Mouse (Mus musculus) C2C12 (cell line): ENCODE results near the gene Serpina6. TPM values are rescaled to one million over a fixed set of nuclear protein-coding genes. Genes with fewer than 3 reads are reported as not detected.

Experiments
- H3K27me3 ChIP-seq: one replicate; pipeline ENCODE4 v1.6.1; 2011; ENCODE audit not compliant: control insufficient read depth, insufficient read depth, insufficient read length
- H3K36me3 ChIP-seq: one replicate; pipeline ENCODE4 v1.6.1; 2011; ENCODE audit not compliant: control insufficient read depth, insufficient read depth
- H3K4me3 ChIP-seq: one replicate; pipeline ENCODE4 v1.5.1; 2011; ENCODE audit warnings: mild to moderate bottlenecking, control low read depth; ENCODE audit not compliant: poor library complexity, insufficient read depth, severe bottlenecking
- H3K79me2 ChIP-seq: one replicate; pipeline ENCODE4 v1.6.1; 2011; ENCODE audit not compliant: control insufficient read depth, insufficient read depth
- H3K79me3 ChIP-seq: one replicate; pipeline ENCODE4 v1.6.1; 2011; ENCODE audit warnings: low read depth, control low read depth
- H3ac ChIP-seq: one replicate; pipeline ENCODE3; 2011; ENCODE audit warnings: low read depth; ENCODE audit not compliant: control insufficient read depth, insufficient read length
- CEBPB ChIP-seq: IDR thresholded peaks from one replicate; pipeline ENCODE4 v1.6.1; 2011; ENCODE audit warnings: low read depth, mild to moderate bottlenecking, control low read depth, moderate library complexity
- CTCF ChIP-seq: IDR thresholded peaks from one replicate; pipeline ENCODE4 v1.5.1; 2011; ENCODE audit not compliant: control insufficient read depth, insufficient read depth, insufficient read length
- FOSL1 ChIP-seq: IDR thresholded peaks from one replicate; pipeline ENCODE4 v1.8.0; 2011; ENCODE audit warnings: mild to moderate bottlenecking, low read length; ENCODE audit not compliant: poor library complexity, insufficient read depth, severe bottlenecking
- MAX ChIP-seq: IDR thresholded peaks from one replicate; pipeline ENCODE4 v1.6.1; 2011; ENCODE audit warnings: mild to moderate bottlenecking, control low read depth
- MYOD1 ChIP-seq: IDR thresholded peaks from one replicate; pipeline ENCODE4 v1.6.1; 2011; ENCODE audit warnings: low read depth; ENCODE audit not compliant: control insufficient read depth, insufficient read length
- MYOG ChIP-seq: IDR thresholded peaks from one replicate; pipeline ENCODE4 v1.6.1; 2011; ENCODE audit not compliant: control insufficient read depth, insufficient read length; ENCODE audit errors: extremely low read depth
- USF1 ChIP-seq: IDR thresholded peaks from one replicate; pipeline ENCODE4 v1.6.1; 2011; ENCODE audit warnings: low read depth, mild to moderate bottlenecking, control low read depth, moderate library complexity
- polyA plus RNA-seq: library from polyadenylated mRNA; unstranded; fragments of >200 nt; fragmentation: generic; extraction: Trizol; gene quantifications from one replicate; pipeline ENCODE4 v1.2.1, GENCODE M21; 2012; ENCODE audit warnings: missing spikeins

The Serpina6 gene
- polyA plus RNA-seq, 1 experiment = 0.06 TPM

DNA sequence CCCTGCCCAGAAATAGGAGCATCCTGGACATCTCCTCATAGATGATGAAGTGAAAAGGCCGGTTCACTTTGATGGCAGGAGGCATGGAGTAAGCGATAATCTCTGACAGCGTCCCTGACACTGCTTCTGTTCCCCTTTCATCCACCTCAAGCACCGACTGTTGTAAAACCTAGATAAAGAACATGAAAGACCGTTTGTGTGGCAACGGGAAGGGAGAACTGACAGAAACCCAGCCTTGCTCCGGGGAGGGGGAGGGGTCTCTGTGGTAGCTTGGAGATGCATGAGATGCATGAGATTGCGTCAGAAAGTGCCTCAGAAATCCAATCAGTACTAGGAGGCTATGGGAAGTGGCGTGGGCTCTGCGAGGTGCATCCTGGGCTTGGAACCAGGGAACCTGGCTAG lies 40.2 kb downstream of the Serpina6 start:
- no peaks in the 10 kb centered on the region for H3K36me3 ChIP-seq
- no peak overlapping the region for H3K4me3 ChIP-seq
- H3ac ChIP-seq = no peak overlapping the region
- no peak for TF ChIP-seq MYOG
- no peak for TF ChIP-seq CEBPB
- TF ChIP-seq MAX = no peak
- TF ChIP-seq CTCF = no peak
- no peak for TF ChIP-seq FOSL1
- no peak for TF ChIP-seq MYOD1
- no peak for TF ChIP-seq USF1
- no peaks in the 10 kb centered on the region for H3K79me3 ChIP-seq
- H3K27me3 ChIP-seq = no peaks in the 10 kb centered on the region
- no peaks in the 10 kb centered on the region for H3K79me2 ChIP-seq

DNA sequence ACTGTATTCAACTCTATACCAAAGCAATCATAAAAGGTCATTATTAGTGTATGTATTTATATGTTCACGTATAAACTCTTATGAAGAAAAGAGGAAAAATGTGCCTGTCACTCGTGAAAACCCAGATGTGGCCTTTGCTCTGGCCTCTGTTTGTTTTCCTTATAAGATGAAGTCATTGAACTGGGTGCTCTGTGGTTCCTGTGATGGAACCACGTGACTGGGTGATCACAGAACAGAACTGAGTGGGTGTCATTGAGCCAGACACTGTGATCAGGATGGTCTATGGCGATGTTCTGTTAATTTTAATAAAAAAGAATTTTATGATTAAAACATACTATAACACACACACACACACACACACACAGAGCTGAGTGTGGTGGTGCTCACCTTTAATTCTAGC lies 41.3 kb downstream of the Serpina6 start:
- Histone ChIP-seq H3K27me3 (no peaks in the 10 kb centered on the region), H3K79me2 (no peaks in the 10 kb centered on the region), H3K36me3 (no peaks in the 10 kb centered on the region), H3K79me3 (no peaks in the 10 kb centered on the region), H3K4me3 (no peak overlapping the region), H3ac (no peak overlapping the region)
- TF ChIP-seq FOSL1 = no peak
- TF ChIP-seq MYOD1 = no peak
- no peak for TF ChIP-seq CEBPB
- no peak for TF ChIP-seq MAX
- no peak for TF ChIP-seq USF1
- no peak for TF ChIP-seq CTCF

DNA sequence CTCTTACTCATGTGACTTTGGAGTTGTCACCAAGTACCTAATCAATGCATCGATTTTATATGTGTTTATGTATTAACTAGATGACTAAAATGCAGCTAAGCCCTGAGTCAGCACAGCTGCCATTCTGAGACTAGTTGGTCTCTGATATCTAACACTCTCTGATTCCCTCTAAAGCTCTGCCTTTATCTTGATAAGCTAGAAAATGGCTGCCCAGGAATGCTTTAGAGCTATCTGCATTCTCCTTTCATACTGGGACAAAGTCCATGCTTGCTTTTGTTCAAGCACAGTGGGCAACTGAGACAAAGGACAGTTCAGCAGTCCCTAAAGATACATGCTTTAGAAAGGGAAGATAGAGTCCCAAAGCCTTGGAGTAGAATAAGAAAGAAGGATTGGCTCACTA lies 41.9 kb downstream of the Serpina6 start:
- Histone ChIP-seq H3K79me3 (no peaks in the 10 kb centered on the region), H3ac (no peak overlapping the region), H3K27me3 (no peaks in the 10 kb centered on the region), H3K36me3 (no peaks in the 10 kb centered on the region), H3K4me3 (no peak overlapping the region), H3K79me2 (no peaks in the 10 kb centered on the region)
- TF ChIP-seq USF1 (no peak), MYOD1 (no peak)

DNA sequence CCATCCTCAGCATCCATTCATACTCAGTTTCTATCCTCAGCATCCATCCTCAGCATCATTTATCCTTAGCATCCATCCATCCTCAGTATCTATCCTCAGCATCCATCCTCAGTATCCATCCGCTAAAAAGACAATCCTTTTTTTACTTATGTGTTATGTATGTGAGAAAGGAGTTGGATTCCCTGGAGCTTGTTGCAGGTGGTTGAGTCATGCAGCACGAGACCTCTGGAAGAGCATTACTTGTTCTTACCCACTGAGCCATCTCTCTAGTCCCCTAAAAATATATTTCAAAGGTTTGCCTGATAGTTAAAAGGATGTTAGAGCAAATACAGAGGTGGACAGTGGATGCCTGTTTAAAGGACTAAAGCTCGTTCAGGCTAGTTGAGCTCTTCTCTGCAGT lies 55.2 kb downstream of the Serpina6 start:
- H3K36me3 ChIP-seq = no peaks in the 10 kb centered on the region
- no peaks in the 10 kb centered on the region for H3K79me2 ChIP-seq
- no peaks in the 10 kb centered on the region for H3K79me3 ChIP-seq
- no peak overlapping the region for H3K4me3 ChIP-seq
- no peak for TF ChIP-seq MAX
- TF ChIP-seq USF1 = no peak
- TF ChIP-seq MYOG = no peak
- TF ChIP-seq CEBPB = no peak
- no peak for TF ChIP-seq FOSL1
- TF ChIP-seq MYOD1 = no peak
- TF ChIP-seq CTCF = no peak
- no peak overlapping the region for H3ac ChIP-seq
- H3K27me3 ChIP-seq = no peaks in the 10 kb centered on the region

DNA sequence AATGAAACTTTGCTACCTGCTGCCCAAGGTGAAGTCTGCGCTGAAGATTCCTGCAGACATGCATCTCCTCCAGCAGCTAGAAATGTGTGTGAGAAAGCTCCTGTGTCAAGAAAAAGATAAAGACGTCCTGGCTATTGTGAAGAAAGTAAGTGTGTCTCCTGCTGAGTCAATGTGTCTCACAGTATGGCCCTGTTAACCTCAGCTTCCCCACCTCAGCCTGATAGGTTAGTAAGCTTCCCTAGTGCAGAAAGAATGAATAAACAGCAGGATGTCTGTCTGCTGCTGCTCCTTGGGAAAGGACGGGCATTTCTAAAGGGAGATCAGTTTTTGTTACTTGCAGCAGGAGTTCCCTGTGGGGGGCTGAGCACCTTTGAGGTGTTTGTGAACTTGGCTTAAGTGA lies 56.6 kb downstream of the Serpina6 start:
- Histone ChIP-seq H3K79me2 (no peaks in the 10 kb centered on the region), H3ac (no peak overlapping the region), H3K79me3 (no peaks in the 10 kb centered on the region), H3K4me3 (no peak overlapping the region), H3K36me3 (no peaks in the 10 kb centered on the region), H3K27me3 (no peaks in the 10 kb centered on the region)
- TF ChIP-seq CTCF (no peak), FOSL1 (no peak), MYOG (no peak), MYOD1 (no peak), MAX (no peak), CEBPB (no peak), USF1 (no peak)

DNA sequence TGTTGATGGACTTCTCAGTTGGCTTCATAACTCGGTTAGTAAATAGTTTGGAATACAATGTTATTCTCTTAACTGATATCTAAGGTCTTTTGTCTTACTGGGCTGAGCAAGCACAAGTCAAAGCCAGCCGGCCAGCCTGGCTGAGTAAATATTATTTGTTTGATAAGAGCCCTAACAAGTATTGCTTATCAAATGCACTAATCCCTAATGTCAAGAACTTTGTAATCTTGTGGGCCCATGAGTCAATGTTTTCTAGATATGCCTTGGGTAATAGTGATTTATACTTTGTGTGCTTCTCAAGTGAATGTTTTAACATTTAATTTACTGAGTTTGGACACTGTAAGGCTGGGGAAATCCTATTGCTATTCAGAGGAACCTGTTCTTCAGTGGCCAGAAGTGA lies 58.6 kb downstream of the Serpina6 start:
- no peak for TF ChIP-seq USF1
- no peak for TF ChIP-seq MAX
- TF ChIP-seq FOSL1 = no peak
- TF ChIP-seq CEBPB = no peak
- no peak for TF ChIP-seq CTCF
- no peak for TF ChIP-seq MYOD1
- no peak for TF ChIP-seq MYOG
- Histone ChIP-seq H3K4me3 (no peak overlapping the region), H3K79me2 (no peaks in the 10 kb centered on the region), H3K36me3 (no peaks in the 10 kb centered on the region), H3K27me3 (no peaks in the 10 kb centered on the region), H3K79me3 (no peaks in the 10 kb centered on the region), H3ac (no peak overlapping the region)

Other genes with a start within 250 kb of the Serpina6 start
- 0.69 TPM for gene 9330161L09Rik, start 249.4 kb downstream of the Serpina6 start, polyA plus RNA-seq
- 68.6 TPM for gene Ddx24, start 231.4 kb downstream of the Serpina6 start, polyA plus RNA-seq
- 55.2 TPM for gene Ifi27, start 223.0 kb downstream of the Serpina6 start, polyA plus RNA-seq
- gene Ifi27l2a, start 213.5 kb downstream of the Serpina6 start, polyA plus RNA-seq = 0.53 TPM
- gene Ifi27l2b, start 200.0 kb downstream of the Serpina6 start, polyA plus RNA-seq = 0.12 TPM
- 0.09 TPM for gene Ppp4r4, start 124.9 kb downstream of the Serpina6 start, polyA plus RNA-seq
- gene Serpina10, start 25.8 kb downstream of the Serpina6 start, polyA plus RNA-seq = not detected
- not detected for gene Serpina16, start 18.9 kb upstream of the Serpina6 start, polyA plus RNA-seq
- gene Serpina1f, start 38.3 kb upstream of the Serpina6 start, polyA plus RNA-seq = not detected
- 0.06 TPM for gene Serpina1d, start 116.4 kb upstream of the Serpina6 start, polyA plus RNA-seq
- gene Serpina1b, start 173.2 kb upstream of the Serpina6 start, polyA plus RNA-seq = not detected
- gene Serpina1a, start 206.3 kb upstream of the Serpina6 start, polyA plus RNA-seq = not detected
- not detected for gene Serpina1c, start 247.7 kb upstream of the Serpina6 start, polyA plus RNA-seq